Mouse (Mus musculus) lung, postnatal 10 days (tissue): Measurements from ENCODE around the gene Trim71.
"Not testable (repeated sequence)": the region's sequence is repeated elsewhere in the genome, so short reads cannot be mapped to it uniquely, and the experiment has no call there.

ENCODE experiments used
- DNase-seq: peaks from one replicate; pipeline ENCODE4 v3.0.0; 2021

Trim71 gene

GRCm38 (mm10) chr9:114522501-114522900 is 41.7 kb downstream of the Trim71 start:
- DNase-seq: no peak

GRCm38 (mm10) chr9:114522041-114522440 is 42.1 kb downstream of the Trim71 start:
- DNase-seq: no peak

GRCm38 (mm10) chr9:114520529-114520928 is 43.6 kb downstream of the Trim71 start:
- DNase-seq: not testable (repeated sequence)

- DNase-seq: no peak
Observed at GRCm38 (mm10) chr9:114518812-114519477, 45.2 kb downstream of the Trim71 start.

GRCm38 (mm10) chr9:114517924-114518497 is 46.2 kb downstream of the Trim71 start:
- DNase-seq: no peak

- DNase-seq: peak; percentile 43
Observed at GRCm38 (mm10) chr9:114515364-114515763, 48.8 kb downstream of the Trim71 start, which contains the start of gene C130032M10Rik. Gene C130032M10Rik (plus strand): TSS chr9:114515697.

GRCm38 (mm10) chr9:114512831-114513230 is 51.3 kb downstream of the Trim71 start:
- DNase-seq: no peak

GRCm38 (mm10) chr9:114509785-114510184 is 54.4 kb downstream of the Trim71 start:
- DNase-seq: no peak

- no peak for DNase-seq
Observed at GRCm38 (mm10) chr9:114507421-114507820, 56.7 kb downstream of the Trim71 start.

- DNase-seq: no peak
Observed at GRCm38 (mm10) chr9:114506564-114506963, 57.6 kb downstream of the Trim71 start.

GRCm38 (mm10) chr9:114504816-114505215 is 59.4 kb downstream of the Trim71 start, which contains the start of gene Ccr4:
Gene Ccr4 (minus strand): TSS chr9:114504916.
- DNase-seq: no peak

- DNase-seq: no peak
Observed at GRCm38 (mm10) chr9:114502711-114503427, 61.3 kb downstream of the Trim71 start.

GRCm38 (mm10) chr9:114501913-114502312 is 62.3 kb downstream of the Trim71 start:
- DNase-seq: no peak

GRCm38 (mm10) chr9:114501111-114501510 is 63.1 kb downstream of the Trim71 start:
- DNase-seq: no peak

- DNase-seq: peak; percentile 81
Observed at GRCm38 (mm10) chr9:114499783-114500515, 64.2 kb downstream of the Trim71 start.

- DNase-seq: peak; percentile 93
Observed at GRCm38 (mm10) chr9:114498218-114498617, 66.0 kb downstream of the Trim71 start.

GRCm38 (mm10) chr9:114496469-114496868 is 67.7 kb downstream of the Trim71 start:
- no peak for DNase-seq

- no peak for DNase-seq
Observed at GRCm38 (mm10) chr9:114487481-114488258, 76.5 kb downstream of the Trim71 start.

- no peak for DNase-seq
Observed at GRCm38 (mm10) chr9:114486808-114487207, 77.4 kb downstream of the Trim71 start.

GRCm38 (mm10) chr9:114484771-114485170 is 79.4 kb downstream of the Trim71 start:
- DNase-seq: no peak

GRCm38 (mm10) chr9:114480940-114481339 is 83.2 kb downstream of the Trim71 start:
- DNase-seq: no peak

- DNase-seq: no peak
Observed at GRCm38 (mm10) chr9:114477019-114477418, 87.2 kb downstream of the Trim71 start.
